Mouse (Mus musculus): Measurements from ENCODE around the gene Igdcc4.

DNA sequence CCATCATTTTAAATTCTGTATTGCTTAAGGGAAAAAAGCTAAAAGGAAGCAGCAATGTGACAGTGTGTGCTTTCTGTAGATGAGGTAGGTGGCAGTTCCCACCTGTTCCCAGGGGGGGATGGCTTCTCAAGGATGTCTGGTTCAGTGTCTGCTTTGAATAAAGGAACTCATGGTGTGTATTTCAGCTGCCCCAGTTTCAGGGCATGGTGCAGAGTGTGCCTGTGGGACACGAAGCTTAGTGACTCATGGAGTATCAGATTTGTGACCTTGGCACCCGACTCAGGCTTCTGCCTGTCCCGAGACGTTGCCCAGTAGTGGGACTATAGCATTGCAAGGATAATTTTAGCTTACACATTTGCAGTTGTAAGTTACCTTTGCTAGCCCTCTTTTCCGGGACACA is 23.8 kb upstream of the Igdcc4 start:
- TF ChIP-seq CTCF (IDR thresholded peaks at IDR 0.05; ENCODE audit: low read depth) (no peak), EP300 (optimal IDR thresholded peaks at IDR 0.05) (no peak)

Measured in stomach, postnatal 0 days (tissue).